Mouse (Mus musculus) gastrocnemius, adult 8-10 months (tissue): ENCODE results near the gene Dusp22. TPM values are rescaled to one million over a fixed set of nuclear protein-coding genes. Genes with fewer than 3 reads are reported as not detected.

Source experiments
- DNase-seq, 2 experiments: peaks; one replicate each; pipeline ENCODE4 v3.0.0; 2022; ENCODE audit warnings: low spot score in 2 of 2
- total RNA-seq, 4 experiments: library from RNA; stranded (reverse); gene quantifications; 2 replicates each; pipeline ENCODE4 v1.2.4; 2022

Gene Dusp22
- total RNA-seq, 4 experiments from 2014 or later: 39.2 to 50.4 (median 43.9) TPM

DNA sequence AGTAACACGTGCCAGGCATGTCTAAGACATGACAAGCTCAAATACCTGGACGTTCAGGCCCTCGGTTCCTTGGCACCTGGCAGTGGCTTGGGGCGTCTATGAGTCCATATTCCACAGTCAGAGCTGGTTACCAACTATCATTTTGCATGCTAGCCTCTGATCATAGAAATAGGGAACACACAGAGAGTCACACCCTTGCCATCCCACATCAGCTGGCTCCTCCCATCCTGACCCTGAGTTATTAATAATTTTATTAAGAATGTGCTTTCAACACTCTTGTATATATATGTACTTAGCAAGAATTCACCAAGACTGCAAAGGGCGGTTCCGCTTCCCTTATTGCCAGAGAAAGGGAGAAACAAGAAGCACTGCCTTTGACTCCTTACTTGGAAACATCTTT, 54.8 kb downstream of the Dusp22 start:
- DNase-seq: no peak

GRCm38 (mm10) chr13:30715060-30715459, 55.3 kb downstream of the Dusp22 start:
- DNase-seq: no peak

GRCm38 (mm10) chr13:30715573-30715972, 55.8 kb downstream of the Dusp22 start:
- no peak for DNase-seq

GRCm38 (mm10) chr13:30716611-30717010, 56.8 kb downstream of the Dusp22 start:
- no peak for DNase-seq

DNA sequence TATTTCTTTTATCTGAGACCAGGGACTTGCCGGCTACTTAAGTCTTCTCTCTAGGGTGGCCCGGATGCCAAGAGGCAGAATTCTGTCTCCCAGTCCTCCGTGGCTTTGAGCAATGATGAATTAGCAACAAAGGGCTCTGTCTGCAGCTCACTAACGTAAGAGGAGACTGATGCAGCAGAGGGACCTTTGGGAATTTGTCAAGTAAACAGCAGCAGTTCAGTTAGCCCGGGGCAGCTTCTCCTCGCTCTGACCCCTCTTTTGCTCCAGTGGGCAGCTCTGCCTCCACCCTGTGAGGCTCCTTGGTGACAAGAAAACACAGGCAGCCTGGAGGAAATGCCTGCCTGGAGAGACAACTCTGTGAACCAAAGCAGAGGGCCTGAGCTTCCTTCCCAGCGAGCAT, 62.8 kb downstream of the Dusp22 start:
- DNase-seq: no peak

GRCm38 (mm10) chr13:30723258-30723657, 63.5 kb downstream of the Dusp22 start:
- no peak for DNase-seq

DNA sequence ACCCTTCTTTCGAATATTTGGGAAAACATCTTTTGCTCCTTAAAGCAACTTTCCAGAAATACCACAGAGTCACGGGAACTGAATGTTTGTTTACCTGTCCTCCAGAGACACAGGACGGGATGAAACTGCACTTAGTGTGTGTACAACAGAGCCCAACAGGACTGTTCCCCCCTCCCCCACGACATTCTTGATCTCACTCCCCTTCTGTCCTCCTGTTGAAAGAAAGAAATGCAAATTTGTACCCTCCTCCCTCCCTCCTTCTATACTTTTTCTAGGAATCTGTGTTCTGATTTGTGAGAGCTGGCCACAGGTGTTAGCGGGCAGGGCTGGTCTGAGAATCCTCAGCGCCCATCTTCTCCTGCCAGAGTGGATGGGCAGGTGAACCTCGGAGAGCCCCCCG, 64.1 kb downstream of the Dusp22 start:
- DNase-seq: no peak

GRCm38 (mm10) chr13:30724691-30725271, 65.0 kb downstream of the Dusp22 start:
- DNase-seq: no peak

- no peak for DNase-seq
Observed at GRCm38 (mm10) chr13:30726879-30727278, 67.1 kb downstream of the Dusp22 start.

DNA sequence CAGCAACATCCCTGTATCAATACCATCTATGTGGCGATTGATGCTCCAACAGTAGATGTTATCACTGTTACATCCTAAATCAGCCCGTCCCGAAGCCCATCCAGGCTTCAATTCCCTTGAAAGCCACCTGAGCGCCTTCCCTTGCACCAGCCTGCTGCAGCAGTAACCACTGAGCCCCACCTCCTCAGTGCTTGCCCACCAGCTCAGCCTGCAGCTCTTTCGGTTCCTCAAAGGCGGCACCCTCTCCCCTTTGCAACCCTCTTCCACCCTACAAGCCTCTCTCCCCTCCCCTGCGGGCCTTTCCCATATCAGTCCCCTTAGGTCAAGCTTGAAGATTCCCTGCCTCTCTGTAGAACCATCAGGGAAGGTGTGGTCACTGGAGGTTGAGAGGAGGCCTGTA, 68.4 kb downstream of the Dusp22 start:
- no peak for DNase-seq

DNA sequence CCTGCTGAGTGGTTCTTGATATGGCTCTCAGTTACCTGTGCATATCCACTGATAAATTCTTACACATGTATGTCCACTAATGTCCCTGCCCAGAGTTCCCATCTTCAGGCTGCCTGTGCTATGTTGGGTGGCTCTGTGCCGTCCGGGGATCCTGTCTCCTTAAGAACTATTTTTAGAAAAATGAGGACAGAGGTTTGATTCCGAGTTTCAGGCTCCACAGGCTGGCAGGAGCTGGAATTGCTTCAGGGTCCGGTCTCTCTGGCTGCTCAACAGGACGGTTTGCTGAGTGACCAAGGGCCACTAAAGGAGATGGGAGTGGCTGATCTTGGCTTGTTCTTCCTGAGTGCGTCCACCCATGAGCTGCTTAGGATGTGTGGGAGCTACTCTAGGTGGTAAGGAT, 69.4 kb downstream of the Dusp22 start:
- DNase-seq: peak; percentile 23 to 45

DNA sequence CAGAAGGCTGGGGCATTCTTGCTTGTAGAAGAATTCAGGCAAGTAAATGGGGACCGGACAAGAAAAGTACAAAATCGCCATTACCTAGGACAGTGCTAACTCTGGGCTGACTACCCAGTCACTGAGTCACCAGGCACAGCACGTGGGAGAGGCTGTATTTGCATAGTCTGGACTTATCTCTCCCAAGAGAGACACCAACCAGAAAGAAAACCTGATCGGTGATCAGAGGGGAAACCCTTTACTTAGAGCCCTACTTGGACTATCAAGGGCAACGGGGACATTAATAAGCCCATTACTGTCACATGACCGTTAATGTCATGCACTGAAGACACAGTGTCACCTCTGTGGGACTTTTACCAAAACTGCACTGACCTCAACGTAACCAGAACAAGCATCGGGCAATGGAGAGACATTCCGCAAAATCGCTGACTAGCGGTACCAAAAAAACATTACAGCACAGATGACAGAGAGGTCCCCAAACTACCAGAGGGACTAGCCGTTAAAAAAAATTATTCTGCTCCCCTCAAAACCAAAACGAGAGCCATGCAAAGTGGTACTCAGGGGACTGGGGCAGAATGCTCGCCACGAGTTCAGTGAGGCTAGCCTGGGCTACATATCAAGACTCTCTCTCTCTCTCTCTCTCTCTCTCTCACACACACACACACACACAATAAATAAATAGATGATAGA, 70.5 kb downstream of the Dusp22 start:
- no peak for DNase-seq

DNA sequence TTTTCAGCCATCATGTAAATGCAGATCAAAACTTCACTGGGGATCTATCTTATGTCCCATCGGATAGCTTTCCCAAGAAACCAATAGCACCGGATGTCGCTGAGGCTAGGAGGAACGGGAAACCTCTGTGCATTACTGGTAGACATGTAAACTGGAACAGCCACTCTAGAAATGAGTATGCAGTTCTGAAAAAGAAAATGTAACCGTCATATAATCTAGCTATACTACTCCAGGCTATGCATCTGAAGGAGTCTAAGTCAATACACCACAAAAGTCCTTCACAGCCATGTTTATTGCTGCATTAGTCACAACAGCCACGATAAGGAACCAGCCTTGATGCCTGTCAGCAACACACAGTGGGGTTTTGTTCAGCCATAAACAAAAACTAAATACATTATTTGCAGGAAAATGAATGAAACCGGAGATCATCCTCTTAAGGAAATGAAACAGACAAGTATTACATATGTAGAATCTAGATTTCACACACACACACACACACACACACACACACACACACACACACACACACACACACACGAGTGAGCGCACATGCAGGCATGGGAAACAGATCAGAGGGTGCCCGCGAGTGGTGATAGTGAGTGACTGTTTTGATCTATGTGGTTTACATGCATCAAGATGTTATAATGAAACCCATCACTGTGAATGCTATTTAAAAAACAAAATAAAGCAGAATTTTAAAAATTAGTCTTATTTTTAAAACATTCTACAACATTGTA, 73.1 kb downstream of the Dusp22 start:
- no peak for DNase-seq

GRCm38 (mm10) chr13:30736721-30737120, 76.9 kb downstream of the Dusp22 start:
- DNase-seq: no peak

- no peak for DNase-seq
Observed at GRCm38 (mm10) chr13:30737257-30737656, 77.5 kb downstream of the Dusp22 start.

GRCm38 (mm10) chr13:30738310-30738840, 78.6 kb downstream of the Dusp22 start:
- DNase-seq: no peak

- no peak for DNase-seq
Observed at GRCm38 (mm10) chr13:30741172-30741571, 81.4 kb downstream of the Dusp22 start.

DNA sequence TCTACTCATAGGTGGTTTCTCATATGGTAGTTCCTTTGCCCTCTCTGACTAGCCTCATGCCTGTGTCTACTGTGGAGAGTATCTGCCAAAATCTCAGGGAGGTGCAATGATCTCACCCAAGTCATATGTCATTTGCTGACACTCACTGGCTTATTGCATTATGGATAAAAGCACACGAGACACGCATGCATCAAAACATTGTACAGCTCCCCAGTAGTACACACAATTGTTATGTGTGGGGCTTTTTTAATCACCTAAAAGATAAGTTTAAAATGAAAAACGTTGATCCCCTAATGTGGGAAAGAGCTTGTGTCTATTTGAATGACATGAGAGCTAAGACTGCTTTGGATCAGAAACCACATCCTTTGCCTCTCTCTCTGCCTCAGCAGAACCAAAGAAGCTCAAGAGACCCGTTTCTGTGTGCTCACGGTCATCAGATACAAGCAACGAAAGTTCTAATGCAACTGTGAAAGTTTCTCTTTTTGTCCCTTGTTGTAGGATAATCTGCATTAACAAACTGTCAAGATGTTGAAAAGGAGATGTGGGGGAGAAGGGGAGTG, 82.7 kb downstream of the Dusp22 start:
- DNase-seq: no peak

DNA sequence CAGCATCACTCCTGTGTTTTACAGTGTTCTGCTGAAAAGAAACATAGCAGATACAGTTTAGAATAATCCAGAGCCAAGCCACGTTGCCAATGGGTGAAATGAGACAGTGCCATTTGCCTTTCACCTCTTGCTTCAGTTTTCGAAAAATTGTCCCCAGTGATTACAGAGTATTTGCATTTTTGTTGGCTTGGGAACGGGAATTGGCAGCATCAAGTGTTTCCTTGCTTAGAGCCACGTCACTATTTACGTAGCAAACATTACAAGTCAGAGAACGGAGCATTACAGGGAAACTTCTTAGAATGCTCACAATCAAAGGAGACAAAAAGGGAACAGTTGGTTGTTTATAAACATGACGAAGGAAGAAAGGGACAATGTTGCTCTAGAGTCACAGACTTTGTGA, 85.3 kb downstream of the Dusp22 start:
- no peak for DNase-seq

- DNase-seq: no peak
Observed at GRCm38 (mm10) chr13:30747068-30747467, 87.3 kb downstream of the Dusp22 start.

- DNase-seq: no peak
Observed at GRCm38 (mm10) chr13:30747504-30747903, 87.7 kb downstream of the Dusp22 start.

DNA sequence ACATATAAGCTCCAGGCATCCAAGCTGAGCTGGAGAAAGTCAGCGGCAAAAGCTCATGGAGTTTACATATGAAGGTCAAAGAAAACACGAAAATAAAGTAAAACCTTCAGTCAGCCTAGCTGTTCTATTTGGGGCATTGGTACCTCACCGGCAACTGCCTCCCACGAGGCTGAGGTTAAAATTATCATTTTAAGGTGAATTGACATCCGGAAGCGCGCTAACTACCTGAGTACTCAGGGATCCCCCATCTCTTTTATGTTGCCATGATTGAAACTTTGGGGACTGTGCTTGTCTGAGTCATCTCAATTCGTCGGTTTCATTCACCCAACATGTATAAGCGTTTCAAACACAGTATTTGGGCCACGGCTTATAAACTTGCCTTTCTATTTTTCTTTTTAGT, 88.5 kb downstream of the Dusp22 start:
- DNase-seq: no peak
